Mouse (Mus musculus) testis, adult 2 months (tissue): ENCODE measurements around the gene Glipr2.

Experiments
- CTCF ChIP-seq: fragments of 200-500 bp; IDR thresholded peaks from 2 replicates; pipeline ENCODE4 v1.5.1; 2012; ENCODE audit warnings: low read depth, mild to moderate bottlenecking, inconsistent platforms, low read length, moderate library complexity; ENCODE audit not compliant: control insufficient read depth, insufficient read depth, insufficient replicate concordance
- POLR2A ChIP-seq: fragments of 200-500 bp; IDR thresholded peaks from 2 replicates; pipeline ENCODE4 v1.6.1; 2012; ENCODE audit warnings: low read depth, mild to moderate bottlenecking, inconsistent platforms, low read length, moderate library complexity; ENCODE audit not compliant: control insufficient read depth

DNA sequence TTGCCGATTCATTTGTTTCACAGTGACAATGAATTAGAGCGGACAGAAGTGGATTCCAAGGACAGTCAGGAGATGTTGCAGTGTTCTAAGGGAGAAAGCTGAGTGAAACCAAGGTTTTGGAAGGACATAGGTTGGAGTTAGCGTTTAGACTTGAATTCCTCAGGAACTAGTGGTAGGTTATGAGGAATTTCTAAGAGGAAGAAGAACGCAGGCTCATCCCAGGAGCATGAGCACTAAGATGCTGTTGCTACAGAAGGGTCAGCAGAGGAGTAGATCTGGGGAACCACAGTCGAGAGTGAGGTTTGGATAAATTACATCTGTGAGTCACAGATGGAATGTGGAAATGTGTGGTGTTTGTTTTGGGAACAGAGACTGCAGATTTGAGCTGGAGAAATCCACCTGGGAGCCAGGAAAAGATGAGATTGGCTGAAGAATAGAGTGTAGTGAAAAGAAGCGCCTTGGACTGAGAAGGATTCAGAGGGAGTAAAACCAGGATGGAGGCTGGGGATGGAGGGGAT, 19.1 kb downstream of the Glipr2 start:
- TF ChIP-seq POLR2A (no peak), CTCF (no peak)
